Mouse (Mus musculus) left cerebral cortex, adult 2 months (tissue): ENCODE data around the gene Tbxa2r. TPM values are rescaled to one million over a fixed set of nuclear protein-coding genes. Genes with fewer than 3 reads are reported as not detected.

ENCODE experiments used
- DNase-seq, 2 experiments: peaks; one replicate each; pipeline ENCODE4 v3.0.0; 2021 to 2022; ENCODE audit warnings: low spot score in 2 of 2, mixed read lengths in 1 of 2; ENCODE audit errors: extremely low spot score in 1 of 2
- H3K27ac ChIP-seq: fragments of 200-600 bp; 2 replicates; pipeline ENCODE4 v1.8.1; 2022
- H3K4me3 ChIP-seq: fragments of 200-600 bp; 2 replicates; pipeline ENCODE4 v1.8.1; 2022
- CTCF ChIP-seq: fragments of 200-600 bp; IDR thresholded peaks from 2 replicates; pipeline ENCODE4 v1.8.1; 2022; ENCODE audit warnings: antibody characterized with exemption, mild to moderate bottlenecking, moderate library complexity
- intact Hi-C: fragments of 180-260 bp; cut with DNase I; formaldehyde crosslinking; loops from one replicate; pipeline ENCODE4 v1.15.1; 2025
- total RNA-seq, 2 experiments: library from RNA; stranded (reverse); gene quantifications; 2 replicates each; pipeline ENCODE4 v1.2.3; 2021

Tbxa2r gene
- total RNA-seq, 2 experiments from 2014 or later, result 0.70 to 0.82 TPM

GRCm38 (mm10) chr10:81365672-81366476 lies 37.3 kb downstream of the Tbxa2r start, which contains the start of gene 4930404N11Rik:
4930404N11Rik (minus strand) TSS chr10:81365816.
- no peak within 1 kb of the TSS for H3K4me3 ChIP-seq
- H3K27ac ChIP-seq, result peak within 1 kb of the TSS; percentile 45
- no peak for TF ChIP-seq CTCF
- DNase-seq, result no peak
- intact Hi-C loops, result no loop called here

GRCm38 (mm10) chr10:81366477-81367206 lies 38.1 kb downstream of the Tbxa2r start:
- no peak for DNase-seq
- no peak overlapping the region for H3K27ac ChIP-seq
- intact Hi-C loops, result no loop called here
- no peak for TF ChIP-seq CTCF
- no peak overlapping the region for H3K4me3 ChIP-seq

DNA sequence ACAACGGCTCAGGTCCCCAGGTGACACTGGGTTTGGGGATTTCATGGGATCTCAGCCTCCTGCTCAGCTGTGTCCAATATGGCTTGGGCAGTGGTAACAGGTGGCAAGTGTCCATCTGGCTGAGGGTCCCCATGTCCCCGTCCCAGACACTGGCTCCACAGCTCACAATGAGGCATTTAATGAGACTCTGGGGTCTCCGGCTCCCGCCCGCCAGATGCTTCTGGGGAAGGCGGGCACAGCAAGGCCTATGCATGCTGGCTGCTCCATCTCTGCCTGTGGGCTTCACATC lies 38.6 kb downstream of the Tbxa2r start:
- Histone ChIP-seq H3K4me3 (no peak overlapping the region), H3K27ac (no peak overlapping the region)
- TF ChIP-seq CTCF, result no peak
- no peak for DNase-seq
- intact Hi-C loops, result no loop called here

GRCm38 (mm10) chr10:81375322-81375721 lies 46.8 kb downstream of the Tbxa2r start:
- Histone ChIP-seq H3K27ac (no peak overlapping the region), H3K4me3 (no peak overlapping the region)
- DNase-seq, result no peak
- intact Hi-C loops, result no loop called here
- TF ChIP-seq CTCF, result no peak

DNA sequence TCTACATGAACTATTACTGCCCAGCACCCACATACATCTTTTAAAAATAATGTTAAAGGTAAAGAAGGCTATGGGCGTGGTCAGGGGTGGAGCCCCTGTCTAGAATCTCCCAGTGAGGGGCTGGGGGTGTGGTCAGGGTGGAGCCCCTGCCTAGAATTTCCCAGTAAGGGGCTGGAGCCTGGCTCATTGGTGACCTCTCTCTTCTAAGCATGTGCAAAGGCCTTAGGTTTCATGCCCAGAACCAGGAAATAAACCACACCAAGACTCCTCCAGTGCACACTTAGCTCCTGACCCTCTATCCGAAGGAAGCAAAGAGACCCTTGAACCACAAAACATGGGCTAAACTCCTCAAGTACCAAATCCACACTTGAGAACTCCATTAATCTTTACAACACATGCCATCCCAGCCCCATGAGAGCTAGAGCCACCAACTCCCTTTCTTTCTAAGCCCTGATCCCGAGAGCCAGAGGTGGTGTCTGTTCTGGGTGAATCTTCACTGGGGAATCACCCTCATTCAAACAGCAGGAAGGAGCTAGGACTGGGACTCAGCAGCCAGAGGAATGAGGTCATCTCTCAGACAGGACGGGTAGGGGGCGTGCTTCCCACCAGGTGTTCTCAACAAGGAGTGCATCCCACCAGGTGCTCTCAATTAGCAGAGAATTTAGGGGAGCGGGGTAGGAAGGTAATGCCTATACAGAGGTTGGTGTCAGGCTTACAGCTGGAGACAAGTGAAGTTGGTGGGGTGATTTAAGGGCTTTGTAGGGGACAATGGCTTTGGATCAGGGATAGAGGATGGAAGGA lies 48.2 kb downstream of the Tbxa2r start:
- DNase-seq, result no peak
- peak overlapping the region; percentile 98 for H3K4me3 ChIP-seq
- H3K27ac ChIP-seq, result no peak overlapping the region
- intact Hi-C loops, result no loop called here
- no peak for TF ChIP-seq CTCF

- Histone ChIP-seq H3K4me3 (peak overlapping the region; percentile 98), H3K27ac (no peak overlapping the region)
- DNase-seq, result no peak
- intact Hi-C loops, result no loop called here
- no peak for TF ChIP-seq CTCF
These were observed 48.8 kb downstream of the Tbxa2r start for GRCm38 (mm10) chr10:81377362-81377664.

GRCm38 (mm10) chr10:81377793-81378552 lies 49.4 kb downstream of the Tbxa2r start, which contains the start of gene Fzr1:
Fzr1 (minus strand) TSS chr10:81378516.
- DNase-seq, result no peak
- no peak for TF ChIP-seq CTCF
- peak within 1 kb of the TSS; percentile 98 for H3K4me3 ChIP-seq
- intact Hi-C loops, result no loop called here
- peak within 1 kb of the TSS; percentile 90 for H3K27ac ChIP-seq

GRCm38 (mm10) chr10:81378553-81379182 lies 50.1 kb downstream of the Tbxa2r start:
- no peak for TF ChIP-seq CTCF
- intact Hi-C loops, result no loop called here

DNA sequence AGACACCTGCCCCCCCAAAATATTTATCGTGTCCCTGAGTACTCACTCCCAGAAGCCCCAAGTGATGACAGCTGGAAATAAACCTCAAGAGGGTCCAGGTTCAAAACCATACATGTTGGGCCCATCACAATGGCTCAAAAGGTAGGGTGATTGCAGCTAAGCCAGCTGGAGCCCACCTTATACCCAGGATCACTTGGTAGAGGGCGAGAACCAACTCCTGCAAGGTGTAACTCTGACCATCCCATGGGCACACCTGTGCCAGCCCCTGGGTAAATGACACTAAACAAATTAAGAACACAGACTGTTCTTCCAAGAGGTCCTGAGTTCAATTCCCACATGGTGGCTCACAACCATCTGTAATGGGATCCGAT lies 50.6 kb downstream of the Tbxa2r start:
- intact Hi-C loops, result no loop called here
- H3K4me3 ChIP-seq, result peak overlapping the region; percentile 50
- no peak for TF ChIP-seq CTCF
- no peak for DNase-seq
- H3K27ac ChIP-seq, result no peak overlapping the region

More at GRCm38 (mm10) chr10:81378553-81379182, 50.1 kb downstream of the Tbxa2r start:
- peak; percentile 100 for DNase-seq
- H3K4me3 ChIP-seq, result peak overlapping the region; percentile 98
- no peak overlapping the region for H3K27ac ChIP-seq

DNA sequence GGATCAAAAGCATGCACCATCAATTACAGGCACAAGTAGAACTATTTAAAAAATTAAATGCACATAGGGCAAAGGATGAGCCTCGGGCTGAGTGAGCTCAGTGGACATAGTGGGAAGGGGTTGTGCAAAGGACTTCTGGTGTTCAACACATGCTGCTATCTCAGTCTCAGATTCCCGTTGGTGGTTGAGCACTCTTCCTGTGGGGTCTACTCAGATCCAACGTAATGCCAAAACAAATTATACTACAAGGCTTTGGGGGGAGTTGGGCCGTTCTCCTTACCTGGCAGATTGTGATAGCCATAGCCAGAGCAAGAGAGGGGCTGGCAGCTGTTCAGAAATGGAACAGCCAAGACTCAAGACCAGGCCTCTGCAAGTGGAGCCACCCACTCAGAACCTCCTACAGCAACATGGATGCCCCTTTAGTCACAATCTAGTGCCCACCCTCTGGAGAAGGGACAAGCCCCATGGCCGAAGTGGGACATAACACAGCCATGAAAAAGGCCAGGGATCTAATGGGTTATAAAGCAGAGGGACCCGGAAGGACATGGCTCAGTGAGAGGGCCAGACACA lies 51.4 kb downstream of the Tbxa2r start:
- no peak for DNase-seq
- Histone ChIP-seq H3K4me3 (no peak overlapping the region), H3K27ac (no peak overlapping the region)
- intact Hi-C loops, result no loop called here
- TF ChIP-seq CTCF, result no peak

GRCm38 (mm10) chr10:81382039-81382438 lies 53.5 kb downstream of the Tbxa2r start:
- TF ChIP-seq CTCF, result no peak
- intact Hi-C loops, result no loop called here
- H3K27ac ChIP-seq, result no peak overlapping the region
- no peak for DNase-seq
- no peak overlapping the region for H3K4me3 ChIP-seq
